Mouse (Mus musculus) gonadal fat pad, adult 2 months (tissue): Measurements from ENCODE around the gene Fam189b. TPM values are rescaled to one million over a fixed set of nuclear protein-coding genes. Genes with fewer than 3 reads are reported as not detected.
"Not testable (repeated sequence)": the region's sequence is repeated elsewhere in the genome, so short reads cannot be mapped to it uniquely, and the experiment has no call there.

Source experiments
- DNase-seq: peaks from one replicate; pipeline ENCODE4 v3.0.0-alpha.2; 2012; ENCODE audit warnings: low read depth
- polyA plus RNA-seq: library from polyadenylated mRNA; depleted of rRNA; stranded (reverse); fragments of >200 nt; gene quantifications from 2 replicates; pipeline ENCODE4 v1.2.3, GENCODE M21; 2012

Gene Fam189b
- polyA plus RNA-seq, 1 experiment = 12.9 TPM

DNA sequence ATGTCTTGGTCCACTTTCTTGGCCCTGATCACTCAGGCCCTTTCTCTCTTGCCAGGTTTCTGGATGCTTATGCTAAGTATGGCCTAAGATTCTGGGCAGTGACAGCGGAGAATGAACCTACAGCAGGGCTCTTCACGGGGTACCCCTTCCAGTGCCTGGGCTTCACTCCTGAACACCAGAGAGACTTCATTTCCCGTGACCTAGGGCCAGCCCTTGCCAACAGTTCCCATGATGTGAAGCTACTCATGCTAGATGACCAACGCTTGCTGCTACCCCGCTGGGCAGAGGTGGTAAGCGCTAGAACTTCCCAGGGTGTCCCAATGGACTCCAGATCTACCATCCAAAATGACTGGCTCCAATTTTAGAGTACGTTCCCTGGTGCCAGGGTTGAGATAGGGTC, 23.1 kb downstream of the Fam189b start:
- no peak for DNase-seq

DNA sequence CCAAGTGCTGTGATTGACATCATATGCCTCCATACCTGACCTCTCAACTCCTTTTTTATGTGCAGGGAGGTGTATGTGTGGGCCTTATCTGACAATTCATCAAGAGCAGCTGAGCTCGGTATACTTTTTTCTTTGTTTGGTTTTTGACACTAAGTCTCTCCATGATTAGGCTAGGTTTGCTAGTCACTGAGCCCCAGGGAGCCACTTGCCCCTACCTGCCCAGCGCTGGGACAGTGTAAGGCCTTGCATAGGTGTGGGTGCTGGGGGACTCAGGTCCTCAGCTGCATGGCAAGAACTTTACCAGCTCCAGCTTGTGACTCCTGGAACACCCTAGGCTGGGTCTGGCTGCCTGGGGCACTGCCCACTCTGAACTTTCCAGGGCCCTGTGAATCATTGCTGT, 23.8 kb downstream of the Fam189b start:
- DNase-seq = peak; percentile 91

DNA sequence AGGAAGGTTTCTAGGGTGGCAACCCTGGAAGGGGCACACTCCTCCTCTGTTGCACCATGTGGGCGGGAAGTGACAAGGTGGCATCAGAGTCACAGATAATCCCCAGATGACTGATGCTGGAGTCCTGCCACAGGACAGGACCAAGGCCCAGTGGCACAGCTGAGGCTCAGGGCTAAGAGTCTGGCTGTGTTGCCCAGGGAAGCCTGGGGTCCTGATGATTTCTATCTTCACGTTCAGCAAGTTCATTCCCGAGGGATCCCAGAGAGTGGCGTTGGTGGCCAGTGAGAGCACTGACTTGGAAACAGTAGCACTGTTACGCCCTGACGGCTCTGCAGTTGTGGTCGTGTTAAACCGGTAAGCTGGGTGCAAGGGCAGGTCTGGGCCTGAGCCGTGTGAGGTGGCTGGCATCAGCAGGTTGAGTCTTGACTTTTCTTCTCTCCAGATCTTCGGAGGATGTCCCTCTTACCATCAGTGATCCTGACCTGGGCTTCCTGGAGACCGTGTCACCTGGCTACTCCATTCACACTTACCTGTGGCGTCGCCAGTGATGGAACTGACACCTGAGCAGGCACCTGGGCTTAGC, 25.2 kb downstream of the Fam189b start:
- DNase-seq = peak; percentile 84

DNA sequence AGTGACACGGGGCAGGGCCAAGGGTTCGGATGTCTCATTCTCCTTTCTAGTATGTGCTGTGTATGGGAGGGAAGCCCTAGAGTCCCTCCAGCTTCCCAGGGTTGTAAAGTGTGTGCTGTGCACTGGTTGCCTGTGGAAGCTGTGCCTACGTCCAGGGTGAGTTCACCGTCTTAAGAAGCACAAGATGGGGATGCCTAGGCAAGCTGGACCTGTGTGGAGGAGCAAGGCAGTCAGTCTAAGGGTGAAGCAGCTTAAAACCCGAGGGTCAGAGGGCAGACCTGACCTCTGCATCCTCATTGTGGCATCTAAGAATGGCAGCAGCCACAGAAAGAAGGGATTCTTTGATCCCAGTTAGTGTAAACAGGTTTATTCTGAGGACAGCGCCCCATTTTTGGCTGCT, 25.8 kb downstream of the Fam189b start:
- DNase-seq = no peak

DNA sequence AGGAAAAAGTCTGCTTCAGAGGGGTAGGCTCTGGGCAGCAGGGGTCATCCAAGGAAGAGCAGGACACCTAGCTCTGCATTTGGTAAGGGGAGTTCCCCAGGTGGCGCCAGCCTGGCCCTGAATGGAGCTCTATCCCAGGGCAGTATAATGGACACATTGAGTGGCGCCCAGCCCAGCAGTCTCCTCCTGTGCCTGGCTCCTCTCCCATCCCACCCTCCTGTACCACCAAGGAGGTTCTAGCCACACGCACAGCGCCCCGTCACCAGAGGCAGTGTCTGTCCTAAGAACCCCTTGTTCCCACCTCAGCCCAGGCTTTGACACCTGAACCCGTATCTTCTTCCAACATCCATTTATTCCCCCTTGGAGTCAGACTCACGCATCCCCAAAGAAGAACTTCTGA, 26.8 kb downstream of the Fam189b start:
- DNase-seq = no peak

DNA sequence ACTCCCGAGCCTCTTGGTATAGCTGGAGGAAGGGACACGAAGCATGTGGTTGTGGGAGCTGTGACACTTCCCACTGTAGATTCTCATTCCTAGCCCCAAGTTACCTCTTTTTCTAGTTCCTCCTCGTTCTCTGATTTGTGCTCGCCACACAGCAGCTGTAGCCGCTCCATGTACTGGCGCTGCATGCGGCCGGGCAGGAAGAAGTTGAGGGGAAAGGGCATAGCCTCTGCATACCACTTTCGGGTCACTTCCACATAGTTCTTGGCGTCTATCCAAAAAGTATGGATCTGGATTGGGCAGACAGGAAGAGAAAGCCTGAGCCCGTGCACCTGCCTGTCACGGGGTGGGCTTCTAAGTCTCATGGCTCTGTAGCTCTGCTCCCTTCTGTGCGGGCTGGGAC, 27.2 kb downstream of the Fam189b start:
- no peak for DNase-seq

DNA sequence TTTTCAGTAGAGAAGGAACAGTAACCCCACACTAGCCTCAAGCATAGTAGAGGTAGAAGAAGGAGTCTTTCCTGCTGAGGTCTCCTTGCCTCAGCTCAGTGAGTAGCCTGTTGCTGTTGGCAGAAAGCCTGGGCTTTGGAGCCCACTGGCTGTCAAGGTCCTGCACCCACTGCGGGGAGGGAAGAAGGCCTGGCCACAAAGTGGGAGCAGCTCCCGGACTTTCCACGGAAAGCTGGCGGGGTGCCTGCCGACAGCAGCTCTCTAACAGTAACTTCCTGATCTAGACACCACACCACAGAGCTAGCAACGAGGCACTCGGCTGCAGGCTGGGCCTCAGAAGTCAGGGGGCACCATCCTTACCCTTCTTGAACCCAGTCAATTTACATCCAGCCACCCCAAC, 27.8 kb downstream of the Fam189b start:
- DNase-seq = no peak

DNA sequence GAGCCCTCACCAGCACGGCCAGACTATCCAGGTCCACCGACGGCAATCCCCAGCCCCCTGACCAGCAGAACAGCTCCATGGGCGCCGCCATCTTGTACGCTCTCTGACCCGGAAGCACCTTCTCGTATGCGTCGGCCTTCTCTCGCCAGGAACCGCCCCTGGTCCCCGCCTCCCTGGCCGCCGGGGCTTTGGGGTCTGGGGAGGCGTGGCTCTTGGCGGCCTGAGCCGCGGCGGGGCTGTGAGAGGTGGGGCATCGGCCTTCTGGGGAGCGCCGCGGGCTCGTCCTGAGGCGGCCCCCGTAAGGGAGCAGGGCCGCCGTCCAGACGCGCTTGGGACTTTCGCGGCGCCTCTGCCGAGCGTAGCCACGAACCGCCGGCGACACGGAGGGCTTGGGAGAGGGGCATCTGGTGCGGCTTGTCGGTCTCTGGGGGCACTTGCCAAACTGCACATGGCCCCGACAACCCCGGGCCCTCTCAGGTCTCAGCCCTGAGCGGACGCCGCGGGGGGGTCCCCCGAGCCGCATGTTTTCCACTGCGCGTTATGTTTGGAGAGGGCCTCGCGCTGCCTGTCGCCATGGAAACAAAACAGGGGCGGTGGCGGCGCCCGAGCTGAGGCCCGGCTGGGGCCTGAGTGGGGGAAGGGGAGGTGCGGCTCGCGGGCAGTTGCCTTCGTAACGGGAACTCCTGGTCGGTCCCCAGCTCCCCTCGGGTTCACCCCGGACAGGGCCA, 31.0 kb downstream of the Fam189b start:
- DNase-seq = no peak

DNA sequence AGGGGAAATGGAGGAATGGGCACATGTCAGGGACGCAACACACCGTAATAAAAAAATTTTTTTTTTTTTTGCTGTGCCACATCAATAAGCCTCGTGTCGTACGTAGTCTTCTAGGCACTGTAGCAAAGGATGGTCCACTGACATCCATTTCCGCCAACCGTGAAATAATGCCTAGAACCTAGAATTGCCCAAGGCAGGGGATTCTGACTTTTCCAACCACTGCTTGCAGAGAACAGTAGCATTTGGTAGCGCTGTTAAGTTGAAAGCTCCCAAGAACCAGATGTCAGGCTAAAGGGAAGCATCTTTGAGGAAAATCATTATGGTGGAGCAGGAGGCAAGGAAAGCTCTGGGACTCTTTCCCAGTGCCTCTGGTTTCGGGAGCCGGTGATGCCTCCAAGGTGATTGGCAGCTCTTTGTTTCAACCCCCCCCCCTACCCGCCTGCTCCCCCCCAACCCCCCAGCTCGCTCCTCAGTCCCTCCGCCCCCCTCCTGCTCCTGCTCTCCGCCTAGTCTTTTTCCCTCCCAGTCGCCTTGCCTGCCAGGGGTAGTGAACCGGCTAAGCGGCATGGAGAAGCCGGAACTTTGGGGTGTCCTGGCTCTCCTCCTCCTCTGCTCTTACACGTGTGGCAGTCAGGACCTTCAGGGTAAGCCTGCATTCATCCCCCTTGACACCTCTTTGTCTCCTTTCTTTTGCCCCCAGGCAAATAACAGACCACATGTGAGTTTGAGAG, 31.9 kb downstream of the Fam189b start, which contains the start of gene Thbs3:
Gene Thbs3 (plus strand): TSS at position 500 of the 731 bp plus-strand sequence.
- no peak for DNase-seq

DNA sequence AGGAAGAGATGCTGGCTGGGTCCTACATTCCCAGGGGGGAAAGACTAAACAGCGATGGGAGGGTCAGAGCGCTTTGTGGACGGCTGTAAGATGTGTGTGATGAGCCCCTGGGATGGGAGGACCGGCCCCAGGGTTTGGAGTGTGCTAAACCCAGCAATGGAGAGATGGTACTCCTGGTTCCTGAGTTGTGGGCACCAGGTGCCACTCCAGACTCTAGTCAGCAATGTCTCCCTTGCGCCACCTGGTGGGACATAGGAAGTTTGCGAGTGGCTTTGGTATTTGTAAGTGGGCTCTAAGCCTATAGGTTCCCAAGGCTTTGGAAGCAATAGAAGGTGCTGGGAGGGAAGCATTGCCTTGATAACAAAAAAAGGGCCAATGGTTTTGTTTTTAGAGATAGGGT, 32.9 kb downstream of the Fam189b start:
- DNase-seq = no peak

DNA sequence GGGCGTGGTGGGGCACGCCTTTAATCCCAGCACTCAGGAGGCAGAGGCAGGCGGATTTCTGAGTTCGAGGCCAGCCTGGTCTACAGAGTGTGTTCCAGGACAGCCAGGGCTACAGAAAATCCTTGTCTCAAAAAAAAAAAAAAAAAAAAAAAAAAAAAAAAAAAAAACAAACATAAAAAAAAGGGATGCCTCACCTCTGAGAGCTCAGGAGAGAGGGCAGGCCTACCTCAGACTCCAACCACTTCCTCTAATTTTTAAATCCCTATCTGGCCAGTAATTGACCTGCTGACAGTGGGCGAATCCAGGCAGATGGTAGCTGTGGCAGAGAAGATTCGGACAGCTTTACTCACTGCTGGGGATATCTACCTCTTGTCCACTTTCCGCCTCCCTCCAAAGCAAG, 33.5 kb downstream of the Fam189b start:
- not testable (repeated sequence) for DNase-seq

DNA sequence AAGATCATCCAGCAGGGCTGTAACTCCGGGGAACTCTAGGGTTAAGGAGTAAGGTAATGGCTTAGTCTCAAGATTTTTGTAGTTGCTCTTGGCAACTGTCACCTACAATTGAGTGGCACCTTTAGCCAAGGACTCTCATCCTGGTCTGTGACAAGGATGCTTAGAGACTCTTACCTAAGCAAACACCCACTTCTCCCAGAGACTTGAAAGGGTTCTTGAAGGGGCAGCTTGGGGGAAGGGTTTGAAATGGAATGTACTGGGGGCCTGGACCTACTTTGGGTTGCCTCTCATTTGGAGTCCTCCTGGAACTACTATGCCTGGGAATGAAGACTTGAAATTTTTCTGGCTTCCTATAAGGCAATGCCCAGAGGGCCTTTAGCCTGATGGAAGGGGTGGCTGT, 35.3 kb downstream of the Fam189b start:
- no peak for DNase-seq

DNA sequence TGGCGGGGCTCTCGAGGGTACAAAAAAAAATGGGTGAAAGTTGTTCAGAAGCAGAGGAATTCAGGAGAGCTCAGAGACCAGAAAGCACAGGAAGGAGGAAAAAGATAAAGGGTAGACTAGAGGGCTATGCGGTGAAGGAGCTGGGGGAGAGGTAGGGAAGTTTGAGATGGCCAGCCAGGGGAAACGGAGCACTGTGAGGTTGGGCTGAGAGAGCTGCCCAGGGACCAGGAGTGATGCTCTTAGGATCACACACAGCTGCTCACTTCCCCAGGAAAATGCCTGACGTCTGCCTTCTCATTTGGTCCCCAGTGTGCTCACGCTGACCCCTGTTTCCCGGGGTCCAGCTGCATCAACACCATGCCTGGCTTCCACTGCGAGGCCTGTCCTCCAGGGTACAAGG, 36.6 kb downstream of the Fam189b start:
- DNase-seq = no peak

DNA sequence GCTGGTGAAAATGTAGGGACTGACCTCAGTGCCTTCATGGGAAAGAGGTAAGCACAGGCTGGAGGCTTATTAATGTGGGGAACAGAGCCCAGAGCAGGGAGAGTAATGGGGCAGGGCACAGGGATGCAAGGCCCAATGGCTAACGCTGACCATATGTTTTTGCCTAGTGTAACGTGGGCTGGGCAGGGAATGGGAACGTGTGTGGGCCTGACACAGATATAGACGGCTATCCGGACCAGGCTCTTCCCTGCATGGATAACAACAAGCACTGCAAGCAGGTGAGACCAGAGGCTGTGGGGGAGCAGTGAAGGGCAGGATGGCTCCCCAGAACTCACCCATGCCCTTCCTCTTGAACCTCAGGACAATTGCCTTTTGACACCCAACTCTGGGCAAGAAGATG, 38.2 kb downstream of the Fam189b start:
- no peak for DNase-seq

DNA sequence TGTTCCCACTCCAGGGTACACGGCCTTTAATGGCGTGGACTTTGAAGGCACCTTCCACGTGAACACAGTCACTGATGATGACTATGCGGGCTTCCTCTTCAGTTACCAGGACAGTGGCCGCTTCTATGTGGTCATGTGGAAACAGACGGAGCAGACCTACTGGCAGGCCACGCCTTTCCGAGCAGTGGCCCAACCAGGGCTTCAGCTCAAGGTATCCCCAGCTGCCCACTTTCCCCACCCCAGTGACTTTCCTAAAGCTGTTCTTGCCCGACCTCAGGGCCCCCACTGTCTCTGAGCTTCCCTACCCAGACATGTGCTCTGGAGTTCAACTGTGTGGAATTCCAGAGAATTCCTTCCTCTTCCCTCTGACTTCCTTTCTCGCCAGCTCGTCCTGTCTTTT, 41.9 kb downstream of the Fam189b start:
- DNase-seq = no peak

DNA sequence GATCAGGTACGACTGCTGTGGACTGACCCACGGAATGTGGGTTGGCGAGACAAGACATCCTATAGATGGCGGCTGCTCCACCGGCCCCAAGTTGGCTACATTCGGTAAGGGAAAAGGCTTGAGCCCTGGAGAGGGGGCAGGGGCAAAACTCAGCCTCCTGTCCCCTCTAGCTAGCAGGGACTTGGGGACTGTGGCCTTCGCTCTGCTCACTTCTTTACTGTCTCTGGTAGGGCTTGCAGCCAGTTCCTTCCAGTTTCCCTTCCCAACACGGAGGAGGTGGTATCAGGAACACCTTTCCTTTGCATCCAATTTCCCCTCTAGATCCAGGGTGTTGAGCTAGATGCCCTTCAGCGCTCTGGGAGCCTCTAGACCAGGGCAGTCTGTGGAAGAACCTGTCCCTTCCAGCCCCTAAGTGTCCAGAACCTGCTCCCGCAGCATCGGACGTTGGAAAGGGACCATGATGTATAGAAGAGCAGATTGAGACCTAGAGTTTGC, 42.4 kb downstream of the Fam189b start:
- DNase-seq = no peak

DNA sequence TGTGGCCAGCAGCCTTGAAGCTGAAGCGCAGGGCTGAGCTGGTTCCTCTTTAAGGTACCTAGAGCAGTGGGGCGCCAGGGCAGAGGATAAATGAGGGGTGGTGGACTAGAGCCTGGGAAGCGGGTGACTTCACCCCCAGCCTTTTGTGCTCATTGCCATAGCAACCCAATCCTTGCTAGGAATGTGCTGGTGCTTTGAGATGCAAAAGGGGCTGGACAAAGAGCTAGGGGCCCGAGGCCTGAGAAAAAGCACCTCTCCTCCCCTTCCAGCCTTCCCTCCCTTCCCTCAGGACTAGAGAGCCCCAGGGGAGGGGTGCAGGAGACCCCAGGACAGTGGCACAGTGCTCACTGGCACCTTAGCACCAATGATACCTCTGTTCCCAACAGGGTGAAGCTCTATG, 43.0 kb downstream of the Fam189b start:
- no peak for DNase-seq

DNA sequence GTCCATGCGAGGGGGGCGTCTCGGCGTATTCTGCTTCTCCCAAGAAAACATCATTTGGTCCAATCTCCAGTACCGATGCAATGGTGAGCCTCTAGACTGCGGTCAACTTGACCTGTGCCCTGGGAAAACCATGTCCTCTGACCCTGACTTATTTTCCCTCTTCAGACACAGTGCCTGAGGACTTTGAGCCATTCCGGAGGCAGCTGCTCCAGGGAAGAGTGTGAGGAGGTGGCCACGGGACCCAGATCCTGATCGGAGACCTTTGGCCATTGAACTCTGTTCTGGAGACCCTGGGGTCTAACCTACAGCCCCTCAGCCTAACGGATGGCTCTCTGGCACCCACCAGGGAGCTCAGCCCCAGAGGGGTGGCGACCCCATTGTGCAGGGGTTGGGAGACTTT, 43.4 kb downstream of the Fam189b start:
- DNase-seq = no peak

DNA sequence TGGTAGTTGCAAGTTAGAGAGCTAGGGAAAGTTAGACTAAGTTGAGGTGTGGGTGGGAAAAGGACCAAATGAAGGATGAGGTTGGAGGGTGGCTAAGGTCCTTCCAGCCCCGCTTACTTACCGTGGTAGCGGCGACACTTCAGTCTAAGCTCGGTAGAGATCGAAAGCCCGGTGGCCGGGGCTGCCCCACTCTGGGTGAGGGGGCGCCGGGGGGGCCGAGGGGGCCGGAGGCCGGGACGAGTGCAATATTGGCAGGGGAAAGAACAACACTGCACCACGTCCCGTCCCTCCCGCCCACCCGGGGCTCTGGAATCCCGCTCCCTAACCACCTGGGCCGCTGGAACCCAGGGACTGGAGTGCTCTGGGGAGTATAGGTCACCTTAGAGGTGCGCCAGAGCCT, 44.0 kb downstream of the Fam189b start, which contains the start of gene Mtx1:
Gene Mtx1 (minus strand): TSS at position 189 of the 400 bp plus-strand sequence.
- no peak for DNase-seq

DNA sequence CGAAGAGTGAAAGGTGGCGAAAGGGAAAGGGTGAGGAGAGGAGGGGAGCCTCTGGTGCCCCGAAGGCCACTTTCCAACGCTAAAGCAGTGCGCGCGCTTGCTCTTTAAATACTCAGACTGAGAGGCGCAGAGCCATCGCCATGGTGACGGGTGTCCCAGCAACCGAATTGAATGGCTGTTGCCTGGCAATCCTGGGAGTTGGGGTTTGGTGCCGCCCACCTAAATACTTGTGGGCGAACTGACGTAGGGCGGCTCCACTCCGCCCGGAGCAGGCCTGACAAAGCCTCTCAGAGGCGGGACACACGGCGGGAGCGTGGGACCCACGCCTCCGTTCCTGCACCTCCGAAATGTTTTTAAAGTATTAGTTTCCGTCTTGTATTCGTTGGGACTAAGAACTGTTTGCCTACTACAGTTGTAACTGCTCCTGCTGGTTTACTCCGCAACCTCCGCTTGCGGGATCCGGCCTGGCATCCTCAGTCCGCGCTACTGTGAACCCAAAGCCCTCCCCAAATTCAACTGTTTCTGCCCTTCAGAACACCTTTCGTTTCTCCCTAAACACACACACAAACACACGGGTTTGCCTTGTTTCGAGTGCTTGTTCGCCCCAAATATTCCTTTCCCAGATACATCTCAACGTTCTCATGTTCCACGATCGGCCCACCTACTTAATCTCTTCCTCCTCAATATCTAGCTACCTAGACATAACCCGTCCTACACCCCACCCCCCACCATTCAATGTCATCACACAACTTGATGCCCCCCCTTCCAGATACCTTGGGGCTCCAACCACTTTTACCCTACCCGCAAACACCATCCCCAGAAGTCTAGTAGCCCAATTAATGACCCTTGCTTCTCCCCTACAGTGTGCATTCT, 44.6 kb downstream of the Fam189b start:
- no peak for DNase-seq

DNA sequence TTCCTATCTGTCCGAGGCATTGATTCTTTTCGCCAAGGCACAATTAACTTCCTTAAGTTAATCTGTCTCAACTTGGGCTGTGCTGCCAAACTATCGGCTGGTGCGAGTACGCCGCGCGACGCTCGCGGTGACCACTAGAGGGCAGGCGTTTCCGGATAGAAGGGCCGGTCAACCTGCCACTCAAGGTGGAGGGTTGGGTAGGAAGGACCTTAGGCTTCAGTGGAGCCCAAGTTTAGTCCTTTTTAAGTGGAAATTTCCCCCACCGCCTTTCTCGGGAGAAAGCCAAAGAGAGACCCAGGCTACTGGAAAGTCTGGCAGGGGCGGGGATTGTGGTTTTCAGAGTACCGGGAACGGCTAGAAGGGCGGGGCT, 45.2 kb downstream of the Fam189b start:
- no peak for DNase-seq

DNA sequence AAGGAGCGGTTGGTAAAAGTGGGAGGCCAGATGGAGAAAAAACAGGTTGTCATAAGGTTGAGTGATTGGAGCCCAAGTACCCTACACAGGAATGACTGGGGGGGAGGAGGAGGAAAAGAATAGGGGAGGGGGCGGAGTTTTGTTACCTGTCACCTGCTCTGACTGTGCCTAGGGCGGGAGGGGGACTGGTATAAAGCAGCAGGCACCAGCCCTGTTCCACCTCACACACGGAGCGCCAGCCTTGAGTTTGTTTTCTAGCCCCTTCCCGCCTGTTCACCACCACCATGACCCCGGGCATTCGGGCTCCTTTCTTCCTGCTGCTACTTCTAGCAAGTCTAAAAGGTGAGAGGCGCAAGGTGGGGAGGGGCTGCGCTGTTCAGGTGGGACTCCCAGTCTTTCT, 45.9 kb downstream of the Fam189b start, which contains the start of gene Muc1:
Gene Muc1 (plus strand): TSS at position 222 of the 400 bp plus-strand sequence.
- DNase-seq = no peak
